ENCODE assay signal across 8 mouse cellular contexts in the genomic region with DNA sequence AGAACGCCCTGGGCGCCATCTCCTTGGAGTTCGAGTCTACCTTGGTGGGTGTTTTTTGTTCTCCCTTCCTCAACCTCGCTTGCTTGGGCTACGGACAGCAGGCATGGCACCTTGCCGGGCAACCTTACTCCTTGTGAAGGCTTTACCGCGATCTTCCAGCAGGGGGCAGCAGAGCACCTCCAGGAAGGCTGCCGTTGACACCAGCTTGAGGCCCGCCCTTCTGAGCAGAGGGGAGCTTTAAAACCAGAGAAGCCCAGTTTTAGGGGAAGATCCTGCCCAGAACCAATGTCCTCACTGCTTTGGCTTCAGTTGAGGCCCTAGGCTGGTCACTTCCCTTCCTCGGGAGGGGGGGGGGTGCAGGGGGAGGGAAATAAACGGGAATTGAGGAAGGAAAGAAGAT. TPM values are rescaled to one million over a fixed set of nuclear protein-coding genes. Genes with fewer than 3 reads are reported as not detected.
DNase-seq lines count a peak whose midpoint lies in the region; ATAC-seq and TF ChIP-seq lines count a peak whose summit lies in the region.

No protein-coding gene starts in this region.

- peak; percentile 96 to 99 for DNase-seq in cerebellum, postnatal 4 days (ENCODE audit: low spot score in 2 of 2)
- DNase-seq in gastrocnemius, adult 2 months: peak; percentile 92
- peak; percentile 95 for DNase-seq in hindbrain, postnatal 0 days (ENCODE audit: low spot score)
- DNase-seq in left cerebral cortex, adult 2 months (ENCODE audit: extremely low spot score in 1 of 2, low spot score in 2 of 2): peak; percentile 89 to 95
- peak; percentile 97 for DNase-seq in right cerebral cortex, postnatal 14 days
- peak; percentile 89 to 90 for DNase-seq in urinary bladder, postnatal 36 days (ENCODE audit: low spot score in 2 of 2)

- no peaks in the 10 kb centered on the region for H3K27me3 ChIP-seq in hindbrain, postnatal 0 days (ENCODE audit: insufficient read depth, low read length)

- H3K9ac ChIP-seq in hindbrain, postnatal 0 days (replicated peaks; ENCODE audit: low read length): no peak overlapping the region

- H3K9me3 ChIP-seq in hindbrain, postnatal 0 days (ENCODE audit: low read length): no peaks in the 10 kb centered on the region

- ATAC-seq in activated CD4-positive, CD25-positive, alpha-beta regulatory T cell, adult 4 months: peak; percentile 57
- peak; percentile 82 for ATAC-seq in hindbrain, postnatal 0 days
- peak; percentile 97 for ATAC-seq in megakaryocyte-erythroid progenitor cell, adult 5-6 weeks (replicated peaks; ENCODE audit: low FRiP score, low TSS enrichment, poor library complexity, severe bottlenecking)

- peak overlapping the region; percentile 24; the same call in 1 of the 2 replicates for H3K27ac ChIP-seq in gastrocnemius, adult 2 months
- H3K27ac ChIP-seq in hindbrain, postnatal 0 days: no peak overlapping the region
- no peak overlapping the region for H3K27ac ChIP-seq in left cerebral cortex, adult 2 months

- H3K4me1 ChIP-seq in hindbrain, postnatal 0 days (ENCODE audit: insufficient read depth, low read length): no peaks in the 10 kb centered on the region

- intact Hi-C loops in gastrocnemius, adult 2 months (cut with DNase I): loop anchor here (1.0 to 2.0 kb wide), 2 partner anchors 44 to 168 kb away; no protein-coding TSS in a partner anchor
- intact Hi-C loops in left cerebral cortex, adult 2 months (cut with DNase I): loop anchor here (1.0 to 10.0 kb wide), 3 partner anchors 44 to 310 kb away; no protein-coding TSS in a partner anchor

- H3K4me2 ChIP-seq in hindbrain, postnatal 0 days (ENCODE audit: low read depth, low read length): peak overlapping the region; percentile 48

- no peaks in the 10 kb centered on the region for H3K36me3 ChIP-seq in hindbrain, postnatal 0 days (ENCODE audit: insufficient read depth, low read length)

- 0% methylated on average over 12 of the region's 12 CpGs for WGBS in hindbrain, postnatal 0 days

- peak; percentile 98 for TF ChIP-seq CTCF in gastrocnemius, adult 2 months (IDR thresholded peaks at IDR 0.05)
- TF ChIP-seq CTCF in hindbrain, postnatal 0 days (IDR thresholded peaks at IDR 0.05; ENCODE audit: low read depth): peak; percentile 99
- TF ChIP-seq CTCF in left cerebral cortex, adult 2 months (IDR thresholded peaks at IDR 0.05): peak; percentile 94

- no peak overlapping the region for H3K4me3 ChIP-seq in gastrocnemius, adult 2 months
- H3K4me3 ChIP-seq in hindbrain, postnatal 0 days (ENCODE audit: low read length): no peak overlapping the region
- H3K4me3 ChIP-seq in left cerebral cortex, adult 2 months: no peak overlapping the region

RNA-seq across cellular contexts. Expression of gene Dnaic2, which starts 17.9 kb away (rescaled TPM):
- polyA plus RNA-seq in activated CD4-positive, CD25-positive, alpha-beta regulatory T cell, adult 4 months (2017; shearing (Covaris generic)): not detected
- under 1 TPM; 0.08 to 0.14 TPM for total RNA-seq in gastrocnemius, adult 2 months (2021)
- total RNA-seq in hindbrain, postnatal 0 days (2014; rRNA removed): 5.1 and 5.8 TPM in 2 replicates
- 3.1 and 3.2 TPM in 2 replicates for polyA plus RNA-seq in hindbrain, postnatal 0 days (2015; fragmentation: Nextera tagmentation; extraction: Ambion mirVana)
- 1 to 10 TPM in 1 of 2 experiments, under 1 TPM in 1; 1.00 to 1.8 TPM for total RNA-seq in left cerebral cortex, adult 2 months (2021)
- not detected in 2 replicates for total RNA-seq in megakaryocyte-erythroid progenitor cell, adult 5-6 weeks (2014; fragmentation: Nextera tagmentation)
- total RNA-seq in megakaryocyte-erythroid progenitor cell, adult 5-6 weeks (2017): not detected in 2 replicates

RNA-seq across cellular contexts. Expression of gene Kif19a, which starts 20.1 kb away (rescaled TPM):
- polyA plus RNA-seq in activated CD4-positive, CD25-positive, alpha-beta regulatory T cell, adult 4 months (2017; shearing (Covaris generic)): under 1 TPM in 1 of 2 experiments, not detected in 1; 0.22 TPM
- under 1 TPM; 0.54 to 0.56 TPM for total RNA-seq in gastrocnemius, adult 2 months (2021)
- 7.4 and 13.5 TPM in 2 replicates for total RNA-seq in hindbrain, postnatal 0 days (2014; rRNA removed)
- 0.99 and 1.6 TPM in 2 replicates for polyA plus RNA-seq in hindbrain, postnatal 0 days (2015; fragmentation: Nextera tagmentation; extraction: Ambion mirVana)
- 1 to 10 TPM; 3.2 to 3.6 TPM for total RNA-seq in left cerebral cortex, adult 2 months (2021)
- total RNA-seq in megakaryocyte-erythroid progenitor cell, adult 5-6 weeks (2014; fragmentation: Nextera tagmentation): not detected in 2 replicates
- not detected in 2 replicates for total RNA-seq in megakaryocyte-erythroid progenitor cell, adult 5-6 weeks (2017)

RNA-seq across cellular contexts. Expression of gene Btbd17, which starts 50.6 kb away (rescaled TPM):
- not detected for polyA plus RNA-seq in activated CD4-positive, CD25-positive, alpha-beta regulatory T cell, adult 4 months (2017; shearing (Covaris generic))
- not detected for total RNA-seq in gastrocnemius, adult 2 months (2021)
- 84.6 and 94.0 TPM in 2 replicates for total RNA-seq in hindbrain, postnatal 0 days (2014; rRNA removed)
- 30.4 and 31.1 TPM in 2 replicates for polyA plus RNA-seq in hindbrain, postnatal 0 days (2015; fragmentation: Nextera tagmentation; extraction: Ambion mirVana)
- total RNA-seq in left cerebral cortex, adult 2 months (2021): 10 to 100 TPM; 29.5 to 29.8 TPM
- total RNA-seq in megakaryocyte-erythroid progenitor cell, adult 5-6 weeks (2014; fragmentation: Nextera tagmentation): not detected in 2 replicates
- total RNA-seq in megakaryocyte-erythroid progenitor cell, adult 5-6 weeks (2017): not detected in 2 replicates

RNA-seq across cellular contexts. Expression of gene Gpr142, which starts 53.6 kb away (rescaled TPM):
- not detected for polyA plus RNA-seq in activated CD4-positive, CD25-positive, alpha-beta regulatory T cell, adult 4 months (2017; shearing (Covaris generic))
- not detected for total RNA-seq in gastrocnemius, adult 2 months (2021)
- 0.58 TPM in 1 of 2 replicates, not detected in the other for total RNA-seq in hindbrain, postnatal 0 days (2014; rRNA removed)
- not detected in 2 replicates for polyA plus RNA-seq in hindbrain, postnatal 0 days (2015; fragmentation: Nextera tagmentation; extraction: Ambion mirVana)
- total RNA-seq in left cerebral cortex, adult 2 months (2021): not detected
- total RNA-seq in megakaryocyte-erythroid progenitor cell, adult 5-6 weeks (2014; fragmentation: Nextera tagmentation): not detected in 2 replicates
- total RNA-seq in megakaryocyte-erythroid progenitor cell, adult 5-6 weeks (2017): not detected in 2 replicates

Comparison
In these comparisons a context has a peak if more than half of its experiments do, and no peak if none do; other contexts are left out.
1. RNA of gene Btbd17, which starts 50.6 kb away (total RNA-seq): 84.6 to 94.0 TPM in hindbrain, postnatal 0 days and 29.5 to 29.8 TPM in left cerebral cortex, adult 2 months; not detected in gastrocnemius, adult 2 months and not detected in megakaryocyte-erythroid progenitor cell, adult 5-6 weeks; every median in the first group is over 10 times any median in the second.
2. Peak in every context shown above with its lines, with median percentiles within 50 percentile points of each other: ATAC-seq, DNase-seq and CTCF ChIP-seq.